Mouse (Mus musculus): Measurements from ENCODE around the gene Vmn1r60.
"Not testable (repeated sequence)": the region's sequence is repeated elsewhere in the genome, so short reads cannot be mapped to it uniquely, and the experiment has no call there.

DNA sequence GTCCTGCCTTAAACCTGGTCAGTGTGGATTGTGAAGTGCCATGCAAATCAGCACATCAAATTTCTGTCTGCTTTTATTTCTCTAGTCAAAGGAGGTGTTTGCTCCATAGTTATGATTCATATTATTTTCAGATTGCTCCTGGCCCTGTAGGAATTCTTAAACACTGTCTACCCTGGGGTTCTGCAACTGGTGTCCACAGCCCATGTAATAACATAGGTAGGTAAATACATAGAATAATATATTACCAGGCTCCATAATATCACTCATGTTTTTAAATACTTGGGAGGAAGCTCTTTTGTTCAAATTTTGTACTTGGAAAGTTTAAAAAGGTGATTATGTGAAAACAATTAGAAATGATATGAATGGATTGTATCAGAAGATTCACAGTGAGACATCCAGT lies 53.3 kb downstream of the Vmn1r60 start, which contains the start of gene Vmn2r28:
- not testable (repeated sequence) for TF ChIP-seq POLR2A (IDR thresholded peaks at IDR 0.05; ENCODE audit: insufficient read depth, low read length); EP300 (IDR thresholded peaks at IDR 0.05; ENCODE audit: insufficient read depth, low read depth, low read length); CTCF (IDR thresholded peaks at IDR 0.05; ENCODE audit: low read depth, low read length)

Measured in ES-Bruce4 (cell line).